Mouse (Mus musculus): ENCODE results near the gene Wasf1.

- no peak for TF ChIP-seq TAL1 (IDR thresholded peaks at IDR 0.05; ENCODE audit: low read length)
- TF ChIP-seq GATA1 (IDR thresholded peaks at IDR 0.05; ENCODE audit: low read length): no peak
Measured at GRCm38 (mm10) chr10:40889146-40889545, 5.9 kb downstream of the Wasf1 start.
